ENCODE assay signal across 8 mouse cellular contexts in the genomic region with DNA sequence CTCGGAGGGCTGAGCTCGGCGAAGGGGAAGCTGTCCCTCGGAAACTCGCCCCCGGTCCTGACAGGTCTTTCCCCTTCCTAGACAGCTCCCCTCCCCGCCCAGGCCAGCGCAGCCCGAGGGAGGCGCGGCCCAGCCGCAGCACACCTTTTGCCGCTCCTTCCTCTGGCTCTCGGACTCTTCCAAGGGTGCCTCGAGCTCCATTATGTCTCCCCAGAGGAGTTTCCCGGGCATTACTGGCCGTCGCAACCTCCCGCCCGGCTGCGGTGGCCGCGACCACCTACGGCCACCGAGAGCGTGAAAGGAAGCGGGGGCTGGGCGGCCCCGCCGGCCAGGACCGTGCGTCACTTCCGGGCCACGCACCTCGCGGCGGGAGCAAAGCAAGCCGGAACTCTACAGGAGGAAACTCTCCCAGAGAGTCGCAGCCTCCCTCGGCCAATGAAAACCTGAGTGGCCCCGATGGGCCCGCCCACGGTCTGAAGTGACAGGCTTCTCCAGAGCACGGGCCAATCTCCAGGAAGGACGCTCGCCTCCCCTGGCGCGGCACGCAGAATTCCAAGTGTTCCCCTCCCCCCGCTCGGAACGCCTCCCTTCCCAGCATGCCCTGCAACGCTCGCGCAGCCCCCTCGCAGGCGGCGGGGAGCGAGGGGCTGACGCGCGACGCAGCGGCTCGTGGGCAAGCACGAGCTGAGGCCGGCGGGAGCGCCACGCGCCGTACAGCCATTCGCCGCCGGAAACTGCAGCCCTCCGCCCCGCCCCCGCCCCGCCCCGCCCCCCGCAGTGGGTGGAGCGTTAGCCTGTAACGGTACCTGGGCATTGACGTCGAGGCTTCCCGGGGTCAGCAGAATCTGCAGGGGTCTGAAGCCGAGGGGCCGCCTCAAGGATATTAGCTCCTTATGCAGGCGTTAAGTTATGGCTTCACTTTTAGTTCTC. TPM values are rescaled to one million over a fixed set of nuclear protein-coding genes. Genes with fewer than 3 reads are reported as not detected.
DNase-seq lines count a peak whose midpoint lies in the region; ATAC-seq and TF ChIP-seq lines count a peak whose summit lies in the region.

A gene (minus strand): TSS at position 338 of the 930 bp plus-strand sequence.

- H3K27ac ChIP-seq in cortical plate, adult 2 months (ENCODE audit: insufficient read depth, low read length): peak within 1 kb of the TSS; percentile 82

- H3K4me1 ChIP-seq in cortical plate, adult 2 months (ENCODE audit: control insufficient read depth, insufficient read depth, low read length): peaks cover 6% of the 10 kb centered on the region
- peaks cover 35% of the 10 kb centered on the region for H3K4me1 ChIP-seq in megakaryocyte, embryonic 14.5 days

- peaks cover 19% of the 10 kb centered on the region for H3K36me3 ChIP-seq in megakaryocyte, embryonic 14.5 days (replicated peaks; ENCODE audit: low read length)

- no peaks in the 10 kb centered on the region for H3K27me3 ChIP-seq in megakaryocyte, embryonic 14.5 days (replicated peaks)

- ATAC-seq in activated CD4-positive, CD25-positive, alpha-beta regulatory T cell, adult 4 months: peak; percentile 96

- no peaks in the 10 kb centered on the region for H3K9me3 ChIP-seq in megakaryocyte, embryonic 14.5 days

- no peak for TF ChIP-seq CTCF in cortical plate, adult 2 months (IDR thresholded peaks at IDR 0.05; ENCODE audit: extremely low read depth, insufficient read depth, low read length)

- H3K4me3 ChIP-seq in cortical plate, adult 2 months (ENCODE audit: insufficient read depth, low read length): peak within 1 kb of the TSS; percentile 80
- peak within 1 kb of the TSS; percentile 98 for H3K4me3 ChIP-seq in megakaryocyte, embryonic 14.5 days (replicated peaks)

- DNase-seq in gastrocnemius, adult 8-10 months (ENCODE audit: low spot score in 2 of 2): peak; percentile 99
- DNase-seq in hindlimb bud, embryonic 11.5 days (ENCODE audit: extremely low spot score, low read depth, low spot score): peak; percentile 96
- DNase-seq in left cerebral cortex, adult 8-10 months (ENCODE audit: low spot score in 2 of 2): peak; percentile 96 to 100
- peak; percentile 100 for DNase-seq in right cerebral cortex, postnatal 10 days (ENCODE audit: low spot score in 2 of 2)
- peak; percentile 94 for DNase-seq in urinary bladder, postnatal 25 days (ENCODE audit: low spot score)

- TF ChIP-seq POLR2A in cortical plate, adult 2 months (IDR thresholded peaks at IDR 0.05; ENCODE audit: extremely low read depth, insufficient read depth, low read length): peak; percentile 62

RNA-seq across cellular contexts. Expression of the gene that starts here (rescaled TPM):
- 10 to 100 TPM; 91.8 to 100.0 TPM for polyA plus RNA-seq in activated CD4-positive, CD25-positive, alpha-beta regulatory T cell, adult 4 months (2017; shearing (Covaris generic))
- polyA plus RNA-seq in cortical plate, adult 2 months (2012; rRNA removed): 77.5 and 78.3 TPM in 2 replicates
- total RNA-seq in gastrocnemius, adult 8-10 months (2022): 10 to 100 TPM; 40.1 to 51.0 (median 49.8) TPM
- total RNA-seq in left cerebral cortex, adult 8-10 months (2022): 10 to 100 TPM; 80.2 to 87.7 (median 86.1) TPM
- polyA plus RNA-seq in megakaryocyte, embryonic 14.5 days (2012; ENCODE audit: insufficient read depth, low replicate concordance): 6.6 and 107 TPM in 2 replicates

Comparison
In these comparisons a context has a peak if more than half of its experiments do, and no peak if none do; other contexts are left out.
1. Peak in every context shown above with its lines: DNase-seq, ATAC-seq, H3K4me3 ChIP-seq and H3K27ac ChIP-seq.